Mouse (Mus musculus): Measurements from ENCODE around the gene Ptgir. TPM values are rescaled to one million over a fixed set of nuclear protein-coding genes. Genes with fewer than 3 reads are reported as not detected.

Ptgir gene
- polyA plus RNA-seq, 1 experiment from 2014 or later: 5.1 TPM

DNA sequence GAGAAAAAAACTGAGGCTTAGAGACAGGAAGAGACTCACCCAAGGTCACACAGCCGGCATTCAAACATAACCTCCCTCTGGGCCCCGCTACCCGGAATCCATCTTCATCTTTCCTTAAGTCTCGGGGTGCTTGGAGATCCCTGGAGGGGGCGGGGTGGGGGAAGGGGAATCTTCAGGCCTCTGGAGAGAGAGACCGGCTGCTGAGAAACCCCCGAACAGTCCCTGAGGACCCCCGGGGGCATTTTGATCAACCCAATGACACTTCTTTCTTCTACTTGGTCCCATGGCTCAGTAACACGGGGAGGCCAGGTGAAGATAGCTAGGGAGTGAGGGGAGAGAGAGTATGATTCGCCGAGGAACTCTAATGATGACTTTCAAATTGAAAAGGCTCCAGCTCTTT lies 30.3 kb upstream of the Ptgir start:
- peaks cover 31% of the 10 kb centered on the region for H3K4me1 ChIP-seq
- no peak for ATAC-seq (ENCODE audit: insufficient number of reproducible peaks, low FRiP score, low TSS enrichment, low read depth)
- H3K27me3 ChIP-seq: no peaks in the 10 kb centered on the region
- H3K9ac ChIP-seq: peak overlapping the region; percentile 84
- peak overlapping the region; percentile 92 for H3K27ac ChIP-seq
- WGBS: 6% methylated on average over 11 of the region's 11 CpGs
- H3K4me3 ChIP-seq: peak overlapping the region; percentile 84
- peak overlapping the region; percentile 77 for H3K4me2 ChIP-seq
- H3K9me3 ChIP-seq: no peaks in the 10 kb centered on the region
- peaks cover 25% of the 10 kb centered on the region for H3K36me3 ChIP-seq

DNA sequence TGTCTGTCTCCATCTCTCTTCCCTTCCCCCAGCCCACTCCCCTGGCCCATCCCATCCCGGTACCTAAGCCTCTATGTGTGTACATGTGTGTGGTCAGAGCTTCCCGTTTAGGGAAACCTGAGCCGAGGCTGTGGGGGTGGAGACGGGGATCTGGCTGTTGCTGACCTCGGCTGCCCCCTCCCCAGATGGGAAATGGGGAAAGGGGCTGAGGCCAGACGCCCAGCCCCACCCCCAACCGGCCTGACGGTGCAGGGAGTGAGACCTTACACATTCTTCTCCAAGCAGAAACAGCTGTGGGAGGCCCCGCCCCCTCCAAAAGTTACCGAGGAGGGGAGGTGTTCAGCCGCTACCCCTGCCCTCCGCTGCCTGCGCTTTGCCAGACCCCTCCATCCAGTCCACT lies 29.7 kb upstream of the Ptgir start:
- 6% methylated on average over 13 of the region's 13 CpGs for WGBS
- 0 out of 2 replicates have a peak, but pooled peaks have one; percentile 1 for ATAC-seq (ENCODE audit: insufficient number of reproducible peaks, low FRiP score, low TSS enrichment, low read depth)

DNA sequence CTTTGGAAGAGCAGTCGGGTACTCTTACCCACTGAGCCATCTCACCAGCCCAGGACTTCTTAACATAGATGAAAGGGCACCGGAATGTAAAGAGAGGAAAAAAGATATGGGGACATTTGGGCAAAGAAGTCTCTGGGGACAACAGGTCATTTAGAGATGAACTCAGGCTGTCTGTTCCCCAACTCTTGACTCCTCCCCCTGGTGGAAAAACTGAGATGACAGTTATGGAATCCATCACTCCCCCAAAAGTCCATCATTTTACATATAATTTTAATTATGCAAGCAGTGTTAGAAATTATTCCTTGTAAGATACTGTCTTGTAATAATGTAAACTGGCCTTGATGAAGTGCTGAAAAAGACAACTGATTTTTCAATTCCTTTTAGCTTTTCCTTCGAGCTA lies 28.6 kb upstream of the Ptgir start:
- Histone ChIP-seq H3K4me3 (no peak overlapping the region), H3K36me3 (peaks cover 22% of the 10 kb centered on the region), H3K27ac (no peak overlapping the region), H3K4me2 (no peak overlapping the region), H3K27me3 (no peaks in the 10 kb centered on the region), H3K4me1 (peaks cover 31% of the 10 kb centered on the region), H3K9me3 (no peaks in the 10 kb centered on the region), H3K9ac (no peak overlapping the region)
- WGBS: 86% methylated on average over 3 of the region's 3 CpGs
- no peak for ATAC-seq (ENCODE audit: insufficient number of reproducible peaks, low FRiP score, low TSS enrichment, low read depth)

More for the DNA sequence above, 29.7 kb upstream of the Ptgir start:
- Histone ChIP-seq H3K27ac (peak overlapping the region; percentile 92), H3K4me3 (peak overlapping the region; percentile 84), H3K9me3 (no peaks in the 10 kb centered on the region), H3K27me3 (no peaks in the 10 kb centered on the region), H3K4me1 (peaks cover 31% of the 10 kb centered on the region), H3K9ac (peak overlapping the region; percentile 84; the same call in 1 of the 2 replicates), H3K36me3 (peaks cover 20% of the 10 kb centered on the region), H3K4me2 (peak overlapping the region; percentile 77)

DNA sequence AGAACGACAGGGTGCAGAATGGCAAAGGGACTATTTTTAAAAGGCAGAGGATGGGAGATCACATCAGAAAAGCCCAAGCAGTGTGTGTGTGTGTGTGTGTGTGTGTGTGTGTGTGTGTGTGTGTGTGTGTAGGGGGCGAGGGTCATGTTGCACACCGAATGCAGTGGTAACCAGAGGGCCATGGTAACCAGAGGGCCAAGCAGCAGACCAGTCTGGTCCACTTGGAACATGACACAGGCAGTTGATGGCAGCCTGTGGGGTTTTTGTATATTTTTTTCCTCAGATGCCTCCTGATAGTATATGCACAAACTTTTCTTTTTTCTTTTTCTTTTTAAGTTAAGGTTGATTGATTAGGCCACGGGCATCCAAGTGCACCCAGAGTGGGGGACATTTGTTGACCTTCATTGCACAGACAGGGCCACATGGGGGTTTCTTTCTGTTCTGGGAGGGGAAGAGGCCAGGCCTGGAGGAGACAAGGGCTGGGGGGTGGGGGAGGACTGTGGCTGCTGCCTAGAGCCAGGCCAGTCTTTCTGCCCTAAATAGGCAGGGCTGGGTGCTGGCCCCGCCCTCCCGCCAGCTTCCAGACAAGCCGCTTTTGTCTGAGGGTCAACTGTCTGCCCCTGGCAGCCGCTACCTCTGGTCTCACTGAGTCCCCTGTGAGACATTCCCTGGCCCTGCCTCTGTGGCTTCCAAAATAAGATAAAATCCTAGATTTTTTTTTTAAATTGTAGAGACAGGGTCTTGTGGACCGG lies 26.3 kb upstream of the Ptgir start:
- H3K27me3 ChIP-seq: no peaks in the 10 kb centered on the region
- peaks cover 28% of the 10 kb centered on the region for H3K4me1 ChIP-seq
- no peaks in the 10 kb centered on the region for H3K9me3 ChIP-seq
- peak overlapping the region; percentile 77 for H3K27ac ChIP-seq
- WGBS: 28% methylated on average over 8 of the region's 9 CpGs
- no peak overlapping the region for H3K9ac ChIP-seq
- 0 out of 2 replicates have a peak, but pooled peaks have one; percentile 46 for ATAC-seq (ENCODE audit: insufficient number of reproducible peaks, low FRiP score, low TSS enrichment, low read depth)
- H3K4me2 ChIP-seq: no peak overlapping the region; the same call in 1 of the 2 replicates
- peaks cover 43% of the 10 kb centered on the region for H3K36me3 ChIP-seq
- H3K4me3 ChIP-seq: no peak overlapping the region

DNA sequence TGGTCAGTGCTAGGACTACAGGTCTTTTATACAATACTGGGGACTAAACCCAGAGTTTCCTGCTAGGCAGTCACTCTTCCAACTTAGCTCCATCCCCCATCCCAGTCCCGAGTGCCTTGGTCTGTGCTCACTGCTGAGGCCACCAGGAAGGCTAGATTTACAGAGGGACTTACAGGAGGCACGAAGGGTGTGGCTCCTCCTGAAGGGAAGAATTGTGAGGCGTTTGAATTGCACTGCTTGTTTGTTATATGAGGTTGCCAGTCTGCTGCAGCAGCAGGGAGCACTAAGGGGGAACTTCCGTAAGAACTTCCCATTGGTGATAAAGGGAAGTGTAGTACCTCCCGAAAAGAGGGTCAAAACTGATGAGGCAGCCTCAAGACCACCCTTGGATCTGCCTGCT lies 25.7 kb upstream of the Ptgir start:
- no peak overlapping the region for H3K9ac ChIP-seq
- peaks cover 49% of the 10 kb centered on the region for H3K36me3 ChIP-seq
- no peak for ATAC-seq (ENCODE audit: insufficient number of reproducible peaks, low FRiP score, low TSS enrichment, low read depth)
- H3K27me3 ChIP-seq: 0 out of 2 replicates have a peak, but pooled peaks cover 3% of the 10 kb centered on the region
- H3K4me1 ChIP-seq: peaks cover 32% of the 10 kb centered on the region
- H3K9me3 ChIP-seq: 0 out of 2 replicates have a peak, but pooled peaks cover 2% of the 10 kb centered on the region
- no peak overlapping the region for H3K4me3 ChIP-seq
- H3K4me2 ChIP-seq: no peak overlapping the region
- peak overlapping the region; percentile 77 for H3K27ac ChIP-seq
- 25% methylated on average over 5 of the region's 5 CpGs for WGBS

DNA sequence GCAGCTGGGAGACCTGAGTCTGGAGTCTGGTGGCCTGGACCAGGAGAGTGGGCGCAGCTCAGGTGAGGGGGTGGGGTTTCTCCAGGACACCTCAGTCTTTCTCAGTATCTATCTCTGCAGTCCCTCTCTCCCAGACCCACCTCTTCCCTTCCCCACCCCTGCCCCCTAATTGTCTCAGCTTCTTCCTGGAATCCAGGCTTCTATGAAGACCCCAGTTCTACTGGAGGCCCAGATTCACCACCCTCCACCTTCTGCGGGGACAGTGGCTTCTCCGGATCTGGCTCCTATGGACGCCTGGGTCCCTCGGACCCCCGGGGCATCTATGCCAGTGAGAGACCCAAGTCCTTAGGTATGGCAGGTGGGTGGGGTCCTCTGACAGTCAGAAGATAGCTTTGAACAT lies 23.1 kb upstream of the Ptgir start:
- Histone ChIP-seq H3K36me3 (peaks cover 71% of the 10 kb centered on the region), H3K27ac (no peak overlapping the region), H3K9ac (no peak overlapping the region), H3K4me1 (peaks cover 23% of the 10 kb centered on the region), H3K9me3 (peaks cover 8% of the 10 kb centered on the region; the same call in 1 of the 2 replicates), H3K4me2 (no peak overlapping the region), H3K27me3 (0 out of 2 replicates have a peak, but pooled peaks cover 3% of the 10 kb centered on the region), H3K4me3 (no peak overlapping the region)
- 88% methylated on average over 6 of the region's 6 CpGs for WGBS
- no peak for ATAC-seq (ENCODE audit: insufficient number of reproducible peaks, low FRiP score, low TSS enrichment, low read depth)

DNA sequence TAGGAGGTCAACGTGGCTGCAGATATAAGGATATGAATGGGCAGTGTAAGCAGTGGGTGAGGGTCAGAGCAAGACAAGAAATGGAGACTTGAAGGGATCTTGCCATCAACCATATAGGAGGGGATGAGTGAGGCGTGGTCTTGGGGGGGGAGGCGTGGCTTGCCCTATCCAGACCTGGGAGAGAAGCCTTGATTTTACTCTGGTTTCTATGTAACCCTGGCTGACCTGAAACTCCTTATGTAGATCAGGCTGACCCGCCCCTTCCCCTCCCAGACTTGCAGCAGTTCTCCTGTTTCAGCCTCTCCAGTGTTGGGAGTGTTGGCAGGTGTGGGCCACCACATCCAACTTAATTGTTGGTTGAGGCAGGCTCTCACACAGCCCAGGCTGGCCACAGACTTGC lies 22.0 kb upstream of the Ptgir start:
- Histone ChIP-seq H3K27me3 (0 out of 2 replicates have a peak, but pooled peaks cover 3% of the 10 kb centered on the region), H3K4me1 (peaks cover 17% of the 10 kb centered on the region), H3K9me3 (peaks cover 8% of the 10 kb centered on the region; the same call in 1 of the 2 replicates), H3K9ac (no peak overlapping the region), H3K4me2 (no peak overlapping the region), H3K36me3 (peaks cover 70% of the 10 kb centered on the region), H3K4me3 (no peak overlapping the region), H3K27ac (no peak overlapping the region)
- WGBS: 73% methylated on average over 4 of the region's 4 CpGs
- no peak for ATAC-seq (ENCODE audit: insufficient number of reproducible peaks, low FRiP score, low TSS enrichment, low read depth)

DNA sequence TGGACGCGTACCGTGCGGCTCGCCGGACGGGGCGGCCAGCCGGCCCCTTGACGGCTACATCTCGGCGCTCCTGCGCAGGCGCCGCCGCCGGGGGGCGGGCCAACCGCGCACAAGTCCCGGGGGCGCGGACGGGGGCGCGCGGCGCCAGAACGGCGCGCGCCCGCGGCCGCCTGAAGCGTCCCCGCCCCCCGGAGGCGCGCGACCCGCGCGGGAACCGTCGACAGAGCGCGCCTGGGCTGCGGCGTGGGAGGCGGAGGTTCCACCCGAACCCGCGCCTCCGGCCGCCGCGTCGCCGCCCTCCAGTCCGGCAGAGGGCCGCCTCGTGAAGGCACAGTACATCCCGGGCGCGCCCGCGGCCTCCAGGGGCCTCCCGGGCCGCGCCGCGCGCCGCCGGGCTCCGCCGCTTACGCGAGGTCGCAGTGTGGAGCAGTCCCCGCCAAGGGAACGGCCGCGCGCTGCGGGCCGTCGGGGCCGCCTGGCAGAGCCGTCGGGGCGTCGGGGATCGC lies 21.0 kb upstream of the Ptgir start:
- peaks cover 70% of the 10 kb centered on the region for H3K36me3 ChIP-seq
- 30% methylated on average over 92 of the region's 95 CpGs for WGBS
- H3K9me3 ChIP-seq: peaks cover 8% of the 10 kb centered on the region; the same call in 1 of the 2 replicates
- H3K27ac ChIP-seq: no peak overlapping the region
- 0 out of 2 replicates have a peak, but pooled peaks cover 3% of the 10 kb centered on the region for H3K27me3 ChIP-seq
- peaks cover 20% of the 10 kb centered on the region for H3K4me1 ChIP-seq
- H3K4me3 ChIP-seq: peak overlapping the region; percentile 32
- H3K9ac ChIP-seq: no peak overlapping the region
- H3K4me2 ChIP-seq: peak overlapping the region; percentile 25
- ATAC-seq (ENCODE audit: insufficient number of reproducible peaks, low FRiP score, low TSS enrichment, low read depth): no peak

DNA sequence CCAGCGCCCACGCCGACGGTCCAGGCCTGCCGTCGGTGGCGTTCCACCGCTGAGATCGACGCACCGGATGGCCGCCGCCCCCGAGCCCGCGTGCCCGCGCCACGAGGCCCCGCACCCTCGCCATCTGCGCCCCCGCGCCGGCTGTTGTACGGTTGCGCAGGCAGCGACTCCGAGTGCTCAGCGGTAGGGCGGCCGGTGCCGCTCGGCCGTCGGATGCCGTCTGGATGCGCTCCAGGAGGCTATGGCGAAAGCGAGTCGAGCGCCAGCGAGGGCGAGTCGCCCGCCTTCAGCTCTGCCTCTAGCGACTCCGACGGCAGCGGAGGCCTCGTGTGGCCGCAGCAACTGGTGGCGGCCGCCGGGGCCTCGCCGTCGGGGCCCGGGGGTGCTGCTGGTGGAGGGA lies 20.4 kb upstream of the Ptgir start:
- no peak overlapping the region for H3K27ac ChIP-seq
- peak overlapping the region; percentile 25; the same call in 1 of the 2 replicates for H3K4me2 ChIP-seq
- peaks cover 8% of the 10 kb centered on the region; the same call in 1 of the 2 replicates for H3K9me3 ChIP-seq
- peaks cover 70% of the 10 kb centered on the region for H3K36me3 ChIP-seq
- H3K27me3 ChIP-seq: 0 out of 2 replicates have a peak, but pooled peaks cover 3% of the 10 kb centered on the region
- no peak for ATAC-seq (ENCODE audit: insufficient number of reproducible peaks, low FRiP score, low TSS enrichment, low read depth)
- 62% methylated on average over 59 of the region's 59 CpGs for WGBS
- peak overlapping the region; percentile 32 for H3K4me3 ChIP-seq
- H3K9ac ChIP-seq: no peak overlapping the region
- H3K4me1 ChIP-seq: peaks cover 20% of the 10 kb centered on the region

DNA sequence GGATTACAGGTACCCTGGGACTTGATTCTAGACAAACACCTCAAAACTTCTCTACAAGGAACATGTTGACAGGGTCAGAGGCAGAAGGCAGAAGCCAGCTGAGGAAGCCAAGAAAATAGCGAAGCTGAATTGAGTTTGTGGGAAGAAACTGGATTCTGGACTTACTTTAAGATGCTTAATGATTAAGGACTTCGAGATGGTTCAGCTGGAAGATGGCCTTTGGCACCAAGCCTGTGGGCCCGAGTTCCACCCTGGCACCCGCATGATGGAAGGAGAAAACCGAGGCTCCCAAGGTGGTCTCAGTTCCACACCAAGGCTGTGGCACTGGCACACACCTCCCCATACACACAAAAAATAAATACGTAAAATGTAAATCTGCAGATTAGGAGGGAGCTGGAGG lies 15.8 kb upstream of the Ptgir start:
- Histone ChIP-seq H3K4me3 (peak overlapping the region; percentile 43), H3K4me2 (peak overlapping the region; percentile 67), H3K27me3 (0 out of 2 replicates have a peak, but pooled peaks cover 6% of the 10 kb centered on the region), H3K36me3 (peaks cover 33% of the 10 kb centered on the region), H3K9ac (0 out of 2 replicates have a peak overlapping the region, but pooled peaks have one; percentile 5), H3K27ac (peak overlapping the region; percentile 97), H3K9me3 (peaks cover 7% of the 10 kb centered on the region; the same call in 1 of the 2 replicates), H3K4me1 (peaks cover 56% of the 10 kb centered on the region)
- 14% methylated on average over 6 of the region's 6 CpGs for WGBS
- 0 out of 2 replicates have a peak, but pooled peaks have one; percentile 8 for ATAC-seq (ENCODE audit: insufficient number of reproducible peaks, low FRiP score, low TSS enrichment, low read depth)

DNA sequence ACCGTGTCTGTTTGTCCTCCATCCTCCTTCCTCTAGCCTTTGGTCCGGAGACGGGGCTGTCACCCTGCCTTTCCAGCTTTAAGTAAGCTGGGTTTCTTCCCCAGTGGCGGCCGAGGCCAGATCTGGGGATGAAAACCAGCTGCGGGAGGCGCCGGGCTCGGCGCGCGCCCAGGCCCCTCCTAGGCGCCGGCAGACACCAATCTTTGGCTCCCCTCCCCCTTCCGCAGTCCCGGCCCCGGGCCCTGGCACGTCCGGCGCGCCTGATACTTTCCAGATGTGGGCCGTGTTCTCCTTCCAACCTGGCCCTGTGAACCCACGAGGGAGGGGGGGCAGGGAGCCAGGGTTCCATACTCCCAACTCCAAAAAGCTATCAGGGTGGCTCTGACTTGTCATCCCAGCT lies 15.3 kb upstream of the Ptgir start:
- peak overlapping the region; percentile 67 for H3K4me2 ChIP-seq
- H3K36me3 ChIP-seq: peaks cover 29% of the 10 kb centered on the region
- H3K27me3 ChIP-seq: 0 out of 2 replicates have a peak, but pooled peaks cover 6% of the 10 kb centered on the region
- H3K9ac ChIP-seq: 0 out of 2 replicates have a peak overlapping the region, but pooled peaks have one; percentile 5
- peak overlapping the region; percentile 97 for H3K27ac ChIP-seq
- ATAC-seq (ENCODE audit: insufficient number of reproducible peaks, low FRiP score, low TSS enrichment, low read depth): peak; percentile 85
- H3K9me3 ChIP-seq: peaks cover 3% of the 10 kb centered on the region; the same call in 1 of the 2 replicates
- peak overlapping the region; percentile 43 for H3K4me3 ChIP-seq
- H3K4me1 ChIP-seq: peaks cover 57% of the 10 kb centered on the region
- under 1% methylated on average over 23 of the region's 23 CpGs for whole genome bisulfite sequencing
